Mouse (Mus musculus): ENCODE results near the gene Fto.

Gene Fto

DNA sequence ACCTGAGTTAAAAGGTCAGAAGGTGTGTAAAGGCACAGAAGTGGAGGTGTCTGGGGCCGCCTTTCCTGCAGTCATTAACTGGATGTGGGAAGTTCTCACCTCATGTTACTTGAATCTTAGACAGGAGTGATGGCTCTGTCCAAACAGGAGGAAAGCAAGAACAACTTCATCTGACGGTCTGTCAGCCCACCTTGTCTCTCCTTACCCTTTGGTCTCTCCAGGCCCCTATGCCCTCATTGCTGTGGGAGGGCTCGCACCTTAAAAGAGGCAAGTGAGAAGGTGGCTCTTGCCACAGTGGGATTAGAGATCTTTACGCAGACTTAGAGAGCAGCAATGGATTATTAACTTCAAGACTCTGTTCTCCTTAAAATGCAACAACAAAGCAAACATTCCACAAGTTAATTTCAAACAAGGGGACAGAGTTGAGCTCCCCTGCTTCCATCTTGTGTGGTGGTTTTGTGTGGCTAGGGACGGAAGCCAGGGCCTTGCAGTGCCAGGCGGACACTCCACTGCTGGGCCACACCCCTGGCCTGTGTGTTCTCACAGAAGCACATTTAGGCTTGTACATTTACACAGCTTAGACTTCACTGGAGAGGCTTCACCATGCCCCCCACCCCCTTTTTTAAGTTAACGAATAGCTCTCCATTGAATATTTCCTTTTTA lies 135.5 kb downstream of the Fto start:
- DNase-seq (ENCODE audit: low spot score in 2 of 2), result no peak

DNA sequence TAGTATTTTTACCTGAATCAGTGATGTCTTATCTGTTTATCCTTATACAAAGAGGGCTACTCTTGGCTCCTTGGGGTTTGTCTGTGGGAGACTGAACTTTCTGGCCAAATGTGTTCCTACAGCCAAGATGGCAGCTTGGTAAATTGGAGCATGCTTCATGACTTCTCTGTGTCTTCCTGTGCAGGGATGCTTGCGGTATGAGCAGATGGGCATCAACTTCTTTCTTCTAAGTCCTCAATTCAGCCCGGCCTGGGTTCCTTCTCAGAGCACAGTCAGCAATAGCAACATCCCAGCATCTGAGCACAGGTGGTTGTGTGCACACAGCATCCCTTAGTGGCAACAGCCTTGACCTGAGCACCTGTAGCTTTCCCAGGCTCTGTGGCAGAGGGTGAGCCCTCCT lies 141.6 kb downstream of the Fto start:
- DNase-seq (ENCODE audit: low spot score in 2 of 2), result no peak

DNA sequence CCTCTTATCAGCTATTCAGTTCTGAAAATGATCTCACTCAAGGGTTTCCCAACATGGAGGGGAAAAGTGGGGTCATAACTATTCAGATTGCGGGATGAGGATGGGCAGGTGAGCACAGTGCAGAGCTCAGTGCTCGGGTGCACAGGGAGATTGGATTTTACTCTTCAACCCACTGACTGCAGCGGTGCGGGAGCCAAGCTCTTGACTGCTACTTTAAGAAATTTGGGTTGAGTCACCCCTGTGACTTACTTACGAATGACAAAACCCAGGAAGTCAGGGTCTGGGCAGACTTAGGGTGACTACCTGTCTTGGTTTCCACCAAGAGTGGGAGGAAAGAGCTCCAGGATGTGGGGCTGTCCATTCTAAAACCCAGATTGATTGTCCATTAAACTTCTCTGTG lies 142.3 kb downstream of the Fto start:
- no peak for DNase-seq (ENCODE audit: low spot score in 2 of 2)

DNA sequence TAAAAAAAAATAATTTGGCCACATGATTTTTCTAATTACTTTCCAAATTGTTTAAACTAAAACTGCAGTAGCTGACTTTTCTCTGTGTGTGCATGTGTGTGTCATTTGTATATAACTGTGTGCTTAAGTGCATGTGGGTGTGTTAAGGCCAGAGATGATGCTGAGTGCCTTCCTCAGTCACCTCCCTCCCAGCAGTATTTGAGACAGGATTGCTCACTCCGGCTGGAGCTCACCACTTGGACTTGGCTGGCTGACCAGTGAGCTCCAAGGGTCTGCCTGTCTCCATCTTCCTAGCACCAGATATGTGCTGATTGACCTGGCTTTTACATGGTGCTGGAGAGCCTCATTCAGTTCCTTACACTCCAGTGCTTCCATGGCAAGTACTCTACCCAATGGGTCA lies 144.7 kb downstream of the Fto start:
- no peak for DNase-seq (ENCODE audit: low spot score in 2 of 2)

DNA sequence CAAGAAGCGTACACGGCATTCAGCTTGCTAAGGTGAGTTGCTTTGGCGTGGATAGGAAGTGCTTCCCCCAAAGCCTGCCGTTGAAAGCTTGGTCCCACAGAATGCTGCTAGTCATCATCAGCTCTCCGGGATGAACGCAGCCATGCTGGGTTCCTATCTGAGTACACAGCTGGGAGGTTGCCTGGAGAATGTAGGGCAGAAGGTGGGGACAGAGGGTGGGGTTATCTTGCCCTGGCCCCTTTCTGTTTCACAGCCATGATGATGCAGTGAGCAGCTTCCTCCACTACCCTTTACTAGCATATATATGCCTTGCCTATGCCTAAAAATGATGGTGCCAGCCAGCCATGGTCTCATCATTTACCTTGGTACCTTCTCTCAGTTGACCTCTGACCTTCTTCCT lies 147.6 kb downstream of the Fto start:
- no peak for DNase-seq (ENCODE audit: low spot score in 2 of 2)

DNA sequence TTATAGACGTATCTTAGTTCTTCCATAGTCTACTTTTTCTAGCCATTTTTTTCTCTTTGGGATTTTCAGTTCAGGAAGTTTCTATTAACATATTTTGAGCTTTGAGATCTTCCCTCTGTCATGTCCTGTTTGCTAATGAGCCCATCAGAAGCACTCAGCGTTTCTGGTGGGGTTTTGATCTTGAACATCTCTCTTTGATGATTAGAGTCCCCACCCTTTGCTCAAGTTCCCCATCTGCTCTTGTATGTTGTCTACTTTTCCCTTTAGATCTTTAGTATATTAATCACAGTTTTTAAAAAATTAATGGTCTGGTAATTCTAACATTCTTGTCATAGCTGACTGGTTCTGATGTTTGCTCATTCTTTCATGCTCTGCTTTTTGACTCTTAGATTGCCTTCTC lies 150.4 kb downstream of the Fto start:
- no peak for DNase-seq (ENCODE audit: low spot score in 2 of 2)

DNA sequence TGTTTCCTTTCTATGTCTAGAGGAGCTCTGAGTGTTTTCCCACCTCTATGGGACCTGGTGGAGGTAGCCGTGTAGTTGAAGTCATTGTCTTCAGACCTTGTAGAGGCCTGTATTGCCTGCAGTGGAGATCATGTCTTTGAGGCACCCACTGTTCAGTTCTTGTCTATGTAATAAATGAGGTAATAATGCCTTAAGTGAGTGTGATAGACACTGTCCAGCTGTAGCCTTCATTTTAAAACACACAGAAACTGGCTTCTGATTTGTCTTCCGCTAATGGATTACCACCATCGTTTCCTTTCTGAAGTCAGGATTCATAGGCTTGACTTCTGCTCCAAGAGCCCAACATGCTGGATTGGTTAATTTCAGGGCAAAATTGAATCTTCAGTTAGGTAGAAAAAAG lies 154.1 kb downstream of the Fto start:
- DNase-seq (ENCODE audit: low spot score in 2 of 2), result no peak

DNA sequence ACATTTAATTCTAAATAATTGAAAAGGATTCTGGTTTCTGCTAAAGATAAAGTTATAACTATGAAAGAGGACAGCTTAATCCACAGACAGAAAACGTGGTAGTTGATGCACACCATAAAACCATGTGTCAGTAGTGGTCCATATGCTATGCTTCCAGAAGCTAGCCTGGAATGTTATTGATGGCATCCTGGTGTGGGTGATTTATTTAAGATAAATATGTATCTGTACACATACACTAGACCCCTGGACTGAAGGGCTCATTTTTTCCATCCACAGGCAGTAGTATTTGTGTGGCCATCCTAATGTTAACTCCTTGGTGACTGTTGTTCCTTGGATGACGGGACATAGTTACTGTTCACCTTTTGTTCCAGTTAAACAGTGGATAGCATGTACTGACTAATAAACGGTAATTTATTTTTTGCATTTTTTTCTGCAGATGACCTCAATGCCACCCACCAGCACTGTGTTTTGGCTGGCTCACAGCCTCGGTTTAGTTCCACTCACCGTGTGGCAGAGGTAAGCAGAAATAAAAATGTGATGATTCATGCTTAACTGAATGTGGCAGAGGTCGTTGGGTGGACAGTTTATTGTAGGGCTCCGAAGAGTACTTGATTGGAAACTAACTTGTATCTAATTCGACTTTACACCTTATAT lies 154.7 kb downstream of the Fto start:
- no peak for DNase-seq (ENCODE audit: low spot score in 2 of 2)

DNA sequence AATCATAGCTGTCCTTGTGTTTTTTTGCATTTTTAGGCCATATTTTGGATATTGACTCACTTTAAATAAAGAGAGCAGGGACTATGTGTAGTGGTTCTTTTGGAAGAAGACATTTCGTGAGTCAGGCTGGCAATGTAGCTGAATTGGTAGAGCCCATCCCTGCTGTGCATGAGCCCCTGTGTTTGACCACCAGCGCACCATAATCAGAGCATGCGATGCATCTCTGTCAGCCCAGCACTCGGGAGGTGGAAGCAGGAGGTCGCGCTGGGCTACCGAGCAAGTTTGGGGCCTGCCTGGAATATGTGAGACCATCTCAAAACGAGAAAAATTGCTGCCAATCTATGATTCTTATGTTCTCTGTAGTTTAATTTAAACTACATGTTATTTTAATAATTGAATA lies 156.1 kb downstream of the Fto start:
- DNase-seq (ENCODE audit: low spot score in 2 of 2), result no peak

DNA sequence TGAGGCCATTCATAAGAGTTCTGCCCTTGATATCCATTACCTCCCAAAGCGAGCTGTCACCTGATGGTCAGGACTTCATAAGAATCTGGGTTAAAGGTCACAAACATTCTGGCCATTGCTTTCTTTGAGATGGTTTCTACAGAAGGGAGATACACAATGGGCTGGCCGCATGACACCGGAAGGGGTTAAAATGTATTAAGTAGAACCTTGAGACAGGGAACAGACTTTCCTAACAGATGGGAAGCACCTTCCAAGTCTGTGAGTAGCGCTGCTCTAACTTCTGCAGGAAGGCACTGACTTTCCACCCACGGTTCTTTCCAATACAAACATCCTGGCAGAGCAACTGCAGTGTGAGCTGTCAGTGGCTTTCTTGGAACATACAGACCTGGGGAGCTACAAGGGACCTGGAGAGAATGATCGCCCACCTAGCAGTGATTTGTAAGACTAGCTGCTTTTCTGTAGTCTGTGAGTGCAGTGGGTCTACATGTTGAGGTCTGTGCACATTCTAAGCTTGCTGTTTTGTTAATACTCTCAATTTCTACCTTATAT lies 161.5 kb downstream of the Fto start:
- no peak for DNase-seq (ENCODE audit: low spot score in 2 of 2)

DNA sequence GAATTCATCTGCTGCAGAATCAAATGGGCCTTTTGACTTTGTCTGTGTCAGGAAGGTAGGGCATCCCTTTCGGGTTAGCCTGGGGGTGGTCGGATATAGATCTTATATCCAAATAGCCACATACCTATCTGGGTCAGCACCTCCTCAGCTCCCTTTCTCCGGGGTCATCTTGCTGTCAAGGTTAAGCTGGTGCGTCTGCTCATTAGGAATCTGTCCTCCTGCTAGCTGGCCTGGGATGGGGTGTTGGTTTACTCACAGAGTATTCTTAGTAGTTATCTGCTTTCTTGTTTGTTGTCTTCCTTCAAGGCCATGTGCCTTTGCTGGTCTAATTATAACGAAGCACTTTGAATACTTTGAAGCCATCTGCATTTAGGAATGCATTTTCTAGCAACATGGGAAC lies 163.7 kb downstream of the Fto start:
- DNase-seq (ENCODE audit: low spot score in 2 of 2), result no peak

DNA sequence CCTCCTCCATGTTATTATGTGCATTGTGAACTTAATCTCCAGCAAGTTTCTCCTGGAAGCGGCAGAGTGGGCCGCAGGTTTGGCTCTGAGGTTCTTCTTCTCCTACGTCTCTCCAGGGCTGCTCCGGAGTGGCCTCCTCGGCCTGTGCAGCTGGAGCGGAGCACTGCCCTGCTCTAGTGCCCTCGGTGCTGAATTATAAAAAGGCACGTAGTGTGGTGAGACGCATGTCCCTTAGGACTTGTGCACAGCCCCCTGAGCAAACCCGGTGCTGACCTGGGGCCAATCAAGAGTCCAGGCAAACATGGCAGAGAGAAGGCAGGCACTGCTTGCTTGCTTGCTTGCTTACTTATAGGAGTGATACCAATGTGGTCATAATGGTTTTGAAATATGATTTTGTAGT lies 164.1 kb downstream of the Fto start:
- no peak for DNase-seq (ENCODE audit: low spot score in 2 of 2)

DNA sequence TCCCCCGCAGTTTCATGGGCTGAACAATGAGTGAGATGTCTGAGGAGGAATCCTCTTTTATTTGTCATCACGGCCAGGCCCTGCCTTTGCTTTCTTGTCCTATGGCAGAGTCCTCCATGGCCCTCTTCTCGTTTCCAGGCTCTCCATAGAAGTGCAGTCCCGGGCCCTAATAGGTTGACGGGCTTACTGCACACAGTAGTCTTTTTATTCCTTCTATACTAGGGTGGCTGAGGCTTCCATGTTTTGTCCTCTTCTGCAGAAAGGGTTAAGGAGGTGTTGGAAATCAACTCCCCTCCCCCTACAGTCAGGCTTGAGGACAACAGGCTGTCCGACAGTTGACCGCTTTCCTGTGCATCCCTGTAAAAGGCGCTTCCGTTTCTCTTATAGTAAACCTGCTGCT lies 169.2 kb downstream of the Fto start:
- no peak for DNase-seq (ENCODE audit: low spot score in 2 of 2)

DNA sequence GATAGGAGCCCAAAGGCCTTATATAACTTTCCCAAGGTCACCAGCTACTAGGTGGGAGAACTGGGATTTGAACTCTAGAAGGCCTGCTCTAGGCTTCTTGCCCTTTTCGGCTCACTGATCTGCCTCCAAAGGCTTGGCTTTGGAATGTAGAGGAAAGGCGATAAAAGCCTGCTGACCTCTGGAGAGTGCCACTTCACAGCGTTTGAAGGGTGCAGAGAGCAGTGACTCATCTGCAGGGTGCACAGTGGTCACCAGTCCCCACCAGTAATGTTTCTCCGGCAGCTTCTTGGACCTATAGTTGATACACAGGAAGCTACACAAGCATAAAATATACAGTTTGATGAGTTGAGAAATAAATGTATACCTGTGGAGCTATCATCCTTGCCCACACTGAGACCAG lies 173.1 kb downstream of the Fto start:
- no peak for DNase-seq (ENCODE audit: low spot score in 2 of 2)

DNA sequence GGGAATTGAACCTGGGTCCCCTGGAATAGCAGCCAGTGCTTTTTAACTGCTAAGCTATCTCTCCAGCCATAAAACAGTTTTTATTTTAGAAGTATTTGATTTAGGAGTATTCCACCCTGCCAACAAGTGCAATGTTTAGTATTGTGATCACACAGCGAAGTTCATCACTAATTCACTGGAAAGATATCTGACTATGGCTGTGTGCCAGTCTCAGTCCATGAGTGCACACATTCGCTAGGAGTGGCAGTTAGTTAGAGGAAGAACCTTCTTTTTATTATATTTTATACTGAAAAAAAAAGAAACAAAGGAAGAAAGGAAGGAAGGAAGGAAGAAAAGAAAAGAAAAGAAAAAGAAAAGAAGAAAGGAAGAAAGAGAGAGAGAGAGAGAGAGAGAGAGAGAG lies 174.1 kb downstream of the Fto start:
- DNase-seq (ENCODE audit: low spot score in 2 of 2), result no peak

DNA sequence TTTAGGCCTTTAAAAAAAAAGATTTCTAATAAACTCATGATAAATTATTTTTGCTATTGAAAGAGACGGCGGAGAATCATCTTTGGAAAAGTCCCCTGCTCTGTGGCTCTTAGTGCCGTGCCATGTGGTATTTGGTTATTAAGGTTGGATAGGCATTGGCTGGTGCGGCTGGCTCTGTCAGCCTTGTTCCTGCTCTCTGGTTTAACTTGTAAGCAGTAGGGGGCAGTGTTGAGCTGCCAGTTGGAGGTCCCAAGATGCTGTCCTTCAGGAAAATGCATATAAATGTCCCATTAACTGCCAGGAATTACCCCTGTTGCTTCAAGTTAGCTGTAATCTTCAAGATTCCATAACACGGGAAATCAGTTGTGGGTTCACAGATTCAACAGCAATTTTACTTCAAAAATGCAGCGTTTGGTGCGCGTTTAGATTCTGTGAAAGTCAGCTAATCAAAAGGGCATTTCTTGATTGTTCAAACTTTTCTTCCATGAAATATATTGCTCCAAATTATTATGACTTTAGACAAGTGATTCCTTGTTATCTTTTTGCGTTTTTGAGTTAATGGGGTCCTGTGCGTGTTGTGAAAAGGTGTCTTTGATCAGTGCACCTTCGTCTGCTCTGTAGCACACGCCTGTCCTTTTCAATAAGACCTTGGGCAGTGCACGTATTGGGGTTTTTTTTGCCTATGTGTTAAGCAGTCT lies 174.9 kb downstream of the Fto start:
- DNase-seq (ENCODE audit: low spot score in 2 of 2), result peak in 1 of 2 experiments; percentile 23

DNA sequence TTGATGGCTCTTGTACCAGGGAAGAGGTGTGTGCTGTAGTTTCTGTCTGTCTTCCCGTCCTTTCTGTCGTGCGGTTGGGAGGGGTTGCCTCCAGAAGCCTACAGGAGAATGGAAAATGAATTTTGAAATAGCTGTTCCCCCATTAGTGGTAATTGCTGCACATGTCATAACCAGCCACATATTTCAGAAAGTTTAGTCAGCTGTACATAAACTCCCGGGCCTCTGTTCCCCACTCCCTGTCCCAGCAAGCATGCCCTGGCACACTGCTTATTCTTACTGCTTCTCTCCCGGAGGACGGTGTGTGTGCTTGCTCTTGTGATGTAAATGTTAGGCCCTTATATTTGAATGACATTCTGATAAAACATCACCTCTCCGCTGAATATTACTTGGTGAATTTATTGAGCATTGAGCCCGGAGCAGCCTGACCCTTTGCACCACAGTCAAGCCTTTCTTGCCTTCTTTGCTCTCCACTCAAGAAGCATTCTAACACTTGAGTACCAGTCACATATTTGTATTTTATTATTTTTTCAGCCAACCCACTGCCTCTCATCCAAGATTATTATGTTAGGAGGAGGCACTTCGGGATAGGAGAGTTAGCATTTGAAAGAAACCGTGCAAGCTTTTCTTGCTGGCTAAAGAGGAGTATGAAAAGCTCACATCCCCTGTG lies 175.6 kb downstream of the Fto start:
- DNase-seq (ENCODE audit: low spot score in 2 of 2), result no peak

DNA sequence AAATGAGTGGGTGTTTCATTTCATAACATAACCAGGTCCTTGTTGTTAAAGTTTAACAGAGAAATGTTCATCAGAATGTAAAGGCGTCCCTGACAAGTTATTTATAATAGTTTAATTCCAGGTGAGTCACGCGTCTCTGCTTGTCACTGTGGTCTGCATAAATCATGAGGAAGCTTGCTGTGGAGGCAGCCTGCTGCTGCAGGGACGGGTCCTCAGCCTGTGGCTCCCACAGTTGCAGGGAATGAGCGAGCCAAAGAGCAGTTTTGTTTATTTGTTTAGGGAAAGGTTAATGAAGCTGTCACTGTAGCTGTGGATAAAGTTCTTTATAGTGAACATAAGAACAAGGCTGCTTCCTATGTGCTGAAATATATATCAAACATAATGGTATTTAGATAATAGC lies 176.7 kb downstream of the Fto start:
- no peak for DNase-seq (ENCODE audit: low spot score in 2 of 2)

DNA sequence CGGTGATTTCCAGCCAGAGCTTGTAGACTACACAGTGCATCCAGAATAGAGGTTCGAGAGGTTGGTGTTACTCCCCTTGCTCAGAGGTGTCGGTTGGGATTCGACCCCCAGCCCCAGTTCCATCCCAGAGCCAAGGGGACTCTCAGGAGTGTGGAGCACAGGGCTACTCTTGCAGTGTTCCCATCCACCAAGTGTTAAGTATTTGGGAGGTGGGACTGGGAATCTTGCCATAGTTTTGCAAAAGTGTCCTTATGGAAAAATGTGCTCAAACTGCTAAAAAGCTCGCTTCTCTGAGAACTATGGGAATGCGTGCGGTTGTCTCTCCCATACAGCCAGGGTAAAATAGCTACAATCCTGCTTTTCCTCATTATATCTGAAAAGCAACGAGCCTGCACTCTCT lies 180.0 kb downstream of the Fto start:
- no peak for DNase-seq (ENCODE audit: low spot score in 2 of 2)

DNA sequence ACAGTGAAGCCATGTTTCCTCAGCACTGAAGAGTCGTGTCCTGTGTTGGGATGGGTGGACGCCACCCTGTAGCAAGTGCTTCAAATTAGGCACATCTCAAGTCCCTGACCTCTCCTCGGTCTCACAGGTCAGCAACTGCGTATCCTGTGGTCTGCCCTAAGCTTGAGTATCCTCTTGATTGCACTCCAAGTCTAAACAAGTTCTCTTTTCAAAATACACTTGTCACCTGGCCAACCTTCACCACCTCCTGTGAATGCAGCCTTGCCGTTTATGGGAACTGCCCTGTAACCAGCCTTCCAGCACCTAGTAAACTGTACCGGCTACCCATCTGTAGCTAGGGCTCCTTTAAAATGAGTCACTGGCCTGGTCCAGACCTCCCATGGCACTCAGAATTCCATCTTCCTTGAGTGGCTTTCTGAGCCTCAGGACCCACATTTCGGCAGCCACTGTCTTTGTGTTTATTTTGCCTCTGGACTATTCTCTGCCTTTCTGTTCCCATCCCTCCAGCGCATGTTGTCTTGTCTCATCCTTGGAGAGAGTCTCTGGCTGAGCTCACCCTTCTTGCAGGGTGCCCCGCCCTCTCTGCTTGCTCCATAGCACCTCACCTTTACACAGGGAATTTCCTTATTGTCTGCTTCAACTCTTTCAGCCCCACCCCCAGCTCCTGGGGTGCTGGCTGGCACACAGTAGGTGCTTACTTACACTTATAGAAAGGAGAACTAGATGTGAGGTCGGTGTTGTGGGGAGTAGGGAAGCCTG lies 181.4 kb downstream of the Fto start:
- DNase-seq (ENCODE audit: low spot score in 2 of 2), result no peak

DNA sequence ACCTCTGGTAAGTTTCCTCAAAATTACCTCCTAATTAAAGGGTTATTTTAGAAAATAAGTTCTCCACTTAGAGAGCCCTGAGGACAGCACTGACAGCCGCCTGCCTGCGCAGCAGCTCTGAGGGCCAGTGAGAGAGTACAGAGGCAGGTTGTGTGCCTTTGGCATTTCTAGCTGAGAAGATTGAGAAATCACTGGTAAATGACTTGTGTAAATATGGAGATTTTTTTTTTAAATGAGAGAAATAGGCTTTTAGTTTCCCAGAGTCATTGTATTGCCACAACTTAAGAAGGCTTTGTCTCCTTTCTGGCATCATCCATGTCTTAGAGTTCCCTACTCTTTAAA lies 181.9 kb downstream of the Fto start:
- no peak for DNase-seq (ENCODE audit: low spot score in 2 of 2)

DNA sequence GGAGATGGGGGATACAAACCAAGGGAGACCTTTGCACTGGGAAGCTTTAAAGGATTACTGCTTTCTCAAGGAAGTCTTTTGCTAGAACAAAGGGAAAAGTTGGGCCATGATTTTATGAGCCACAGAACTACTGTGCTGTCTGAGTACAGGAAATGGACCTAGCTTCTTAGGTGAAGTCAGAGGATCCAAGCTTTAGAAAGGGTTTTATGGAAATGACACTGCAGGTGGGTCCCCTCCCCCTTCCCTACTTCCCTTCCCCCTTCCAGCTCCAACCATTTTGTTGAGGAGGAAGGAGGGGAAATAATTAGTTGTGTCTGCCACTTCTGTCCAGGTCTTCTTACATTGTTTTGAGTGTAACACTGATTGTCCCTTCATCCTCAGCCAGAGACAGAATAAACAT lies 182.7 kb downstream of the Fto start:
- DNase-seq (ENCODE audit: low spot score in 2 of 2), result no peak
